Mouse (Mus musculus): Measurements from ENCODE around the gene Limch1.

DNA sequence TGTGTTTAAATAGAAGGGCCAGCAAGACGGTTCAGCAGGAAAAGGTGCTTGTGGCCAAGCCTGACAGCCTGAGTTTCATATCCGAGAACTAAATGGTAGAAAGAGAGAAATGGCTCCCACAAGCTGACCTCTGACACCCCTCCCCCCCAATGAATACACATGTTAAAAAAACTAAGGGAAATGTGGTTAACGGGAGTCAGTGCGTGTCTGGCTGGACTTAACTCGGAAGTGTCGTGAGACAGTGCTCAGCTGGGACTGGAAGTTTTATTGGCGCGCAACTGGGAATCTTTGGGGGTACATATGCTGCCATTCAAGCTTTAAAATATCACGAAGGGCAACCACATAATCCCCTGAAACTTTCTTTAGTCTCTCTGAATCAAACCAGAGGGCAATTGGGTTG lies 23.0 kb upstream of the Limch1 start:
- TF ChIP-seq CTCF (IDR thresholded peaks at IDR 0.05; ENCODE audit: borderline replicate concordance, control insufficient read depth, extremely low read depth, insufficient read depth, low read length, poor library complexity) (no peak), POLR2A (IDR thresholded peaks at IDR 0.05; ENCODE audit: control insufficient read depth, extremely low read depth, insufficient read depth, low read length, poor library complexity) (no peak)

All from thymus, adult 2 months (tissue).